Mouse (Mus musculus): ENCODE data around the gene Spryd4. TPM values are rescaled to one million over a fixed set of nuclear protein-coding genes. Genes with fewer than 3 reads are reported as not detected.
"Not testable (repeated sequence)": the region's sequence is repeated elsewhere in the genome, so short reads cannot be mapped to it uniquely, and the experiment has no call there.

Spryd4 gene
- polyA plus RNA-seq, 1 experiment, result not detected

DNA sequence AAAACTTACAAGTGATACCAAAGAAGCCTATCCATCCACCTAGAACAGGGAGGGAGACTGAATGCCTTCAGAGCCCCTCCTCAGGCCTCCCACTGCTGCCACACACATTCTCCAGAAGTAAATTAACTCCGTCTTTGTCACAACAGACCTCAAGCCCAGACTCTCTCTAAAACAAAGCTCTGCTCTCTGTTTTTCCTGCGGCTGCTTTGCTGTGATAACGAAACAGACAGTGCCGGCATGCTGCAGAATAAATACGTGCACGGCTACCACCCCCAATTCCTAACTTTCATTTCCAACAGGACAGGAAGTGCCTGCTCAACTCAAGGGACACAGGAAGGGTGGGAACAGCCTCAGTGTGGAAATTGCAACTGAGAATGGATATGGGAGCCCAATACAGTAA, 31.6 kb downstream of the Spryd4 start, which contains the start of gene Rbms2:
TSS of gene Rbms2 (minus strand) at position 309 of the 400 bp plus-strand sequence.
- 11% methylated on average over 6 of the region's 6 CpGs for WGBS
- no peak within 1 kb of the TSS for H3K27ac ChIP-seq (ENCODE audit: insufficient read depth, low read depth, low read length)
- no peaks in the 10 kb centered on the region for H3K4me1 ChIP-seq (ENCODE audit: control insufficient read depth, insufficient read depth, low read length)
- no peak within 1 kb of the TSS for H3K4me3 ChIP-seq (ENCODE audit: insufficient read depth, low read depth, low read length)
- no peak for TF ChIP-seq CTCF (IDR thresholded peaks at IDR 0.05; ENCODE audit: insufficient read depth, low read depth, low read length)
- TF ChIP-seq POLR2A (IDR thresholded peaks at IDR 0.05; ENCODE audit: insufficient read depth, low read depth, low read length), result no peak

DNA sequence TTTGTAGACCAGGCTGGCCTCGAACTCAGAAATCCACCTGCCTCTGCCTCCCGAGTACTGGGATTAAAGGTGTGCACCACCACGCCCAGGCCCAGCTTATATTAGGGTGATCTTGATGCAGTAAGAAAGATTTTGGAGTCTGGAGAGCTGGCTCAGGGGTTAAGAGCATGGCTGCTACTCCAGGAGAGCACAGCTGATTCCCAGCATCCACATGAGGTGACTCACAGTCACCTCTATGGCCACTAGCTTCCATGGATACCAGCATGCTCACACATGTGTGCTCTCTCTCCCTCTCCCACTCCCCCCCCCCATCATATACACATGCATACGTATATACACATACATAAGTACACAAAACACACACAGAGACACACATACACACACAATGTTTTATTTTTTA, 34.3 kb downstream of the Spryd4 start:
- Histone ChIP-seq H3K4me3 (ENCODE audit: insufficient read depth, low read depth, low read length) (no peak overlapping the region), H3K27ac (ENCODE audit: insufficient read depth, low read depth, low read length) (no peak overlapping the region), H3K4me1 (ENCODE audit: control insufficient read depth, insufficient read depth, low read length) (0 out of 2 replicates have a peak, but pooled peaks cover 2% of the 10 kb centered on the region)
- 87% methylated on average over 4 of the region's 4 CpGs for WGBS
- no peak for TF ChIP-seq CTCF (IDR thresholded peaks at IDR 0.05; ENCODE audit: insufficient read depth, low read depth, low read length)
- TF ChIP-seq POLR2A (IDR thresholded peaks at IDR 0.05; ENCODE audit: insufficient read depth, low read depth, low read length), result no peak

DNA sequence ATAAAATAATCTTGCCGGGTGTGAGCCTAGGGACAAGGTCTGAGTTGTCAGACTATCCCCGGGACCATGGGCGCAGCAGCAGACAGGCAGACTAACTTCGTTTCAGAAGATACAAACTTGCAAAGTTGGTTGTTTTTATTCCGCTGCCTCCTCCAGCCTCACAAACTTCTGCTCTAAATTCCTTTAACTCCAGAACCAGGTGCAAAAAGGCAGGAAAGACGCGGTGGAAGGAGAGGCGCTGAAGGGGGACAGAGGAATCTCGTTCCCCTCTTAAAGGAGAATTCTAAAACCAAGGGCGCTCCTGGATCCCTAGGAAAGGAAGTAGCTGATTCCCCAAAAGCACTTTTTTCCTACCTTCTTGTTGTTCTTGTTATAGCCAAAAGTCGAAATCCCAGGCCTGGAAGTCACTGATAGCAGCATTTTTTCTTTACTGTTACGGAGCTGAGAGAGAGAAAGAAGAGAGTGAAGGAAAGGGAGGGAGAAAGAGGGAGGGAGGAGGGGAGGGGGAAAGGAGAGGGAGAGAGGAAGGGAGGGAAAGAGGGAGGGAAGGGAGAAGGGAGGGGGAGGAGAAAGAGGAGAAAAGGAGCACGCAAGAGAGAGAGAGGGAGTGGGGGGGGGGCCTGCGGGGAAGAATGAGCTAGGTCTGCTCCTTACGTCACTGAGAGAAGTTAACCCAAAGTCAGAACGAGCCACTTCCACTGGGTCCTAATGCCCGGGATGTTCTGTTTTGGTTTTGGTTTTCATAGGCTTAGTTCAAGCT, 35.4 kb downstream of the Spryd4 start:
- Histone ChIP-seq H3K4me3 (ENCODE audit: insufficient read depth, low read depth, low read length) (peak overlapping the region; percentile 52), H3K27ac (ENCODE audit: insufficient read depth, low read depth, low read length) (peak overlapping the region; percentile 75), H3K4me1 (ENCODE audit: control insufficient read depth, insufficient read depth, low read length) (0 out of 2 replicates have a peak, but pooled peaks cover 2% of the 10 kb centered on the region)
- WGBS, result under 1% methylated on average over 17 of the region's 17 CpGs
- no peak for TF ChIP-seq POLR2A (IDR thresholded peaks at IDR 0.05; ENCODE audit: insufficient read depth, low read depth, low read length)
- no peak for TF ChIP-seq CTCF (IDR thresholded peaks at IDR 0.05; ENCODE audit: insufficient read depth, low read depth, low read length)

DNA sequence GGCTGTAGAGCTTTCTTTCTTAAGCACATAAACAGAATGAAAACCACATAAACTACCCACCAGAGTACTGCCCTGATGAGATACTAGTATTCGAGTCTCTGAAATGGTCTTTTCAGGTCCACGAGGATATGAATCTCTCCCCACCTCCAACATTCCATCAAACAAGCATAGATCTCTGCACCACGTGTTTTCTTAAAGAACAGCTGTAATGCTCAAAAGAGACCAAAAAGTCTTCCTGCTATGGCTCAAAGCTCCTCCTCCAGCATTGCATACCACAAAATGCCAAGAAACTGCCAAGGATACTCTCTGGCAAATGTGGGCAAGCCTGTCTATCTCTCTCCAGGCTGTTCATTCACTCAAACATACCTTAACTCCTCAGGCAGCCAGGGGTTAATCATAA, 36.3 kb downstream of the Spryd4 start:
- WGBS, result 14% methylated on average over 3 of the region's 3 CpGs
- Histone ChIP-seq H3K4me1 (ENCODE audit: control insufficient read depth, insufficient read depth, low read length) (0 out of 2 replicates have a peak, but pooled peaks cover 2% of the 10 kb centered on the region), H3K4me3 (ENCODE audit: insufficient read depth, low read depth, low read length) (no peak overlapping the region), H3K27ac (ENCODE audit: insufficient read depth, low read depth, low read length) (no peak overlapping the region)
- TF ChIP-seq POLR2A (IDR thresholded peaks at IDR 0.05; ENCODE audit: insufficient read depth, low read depth, low read length), result no peak
- TF ChIP-seq CTCF (IDR thresholded peaks at IDR 0.05; ENCODE audit: insufficient read depth, low read depth, low read length), result no peak

DNA sequence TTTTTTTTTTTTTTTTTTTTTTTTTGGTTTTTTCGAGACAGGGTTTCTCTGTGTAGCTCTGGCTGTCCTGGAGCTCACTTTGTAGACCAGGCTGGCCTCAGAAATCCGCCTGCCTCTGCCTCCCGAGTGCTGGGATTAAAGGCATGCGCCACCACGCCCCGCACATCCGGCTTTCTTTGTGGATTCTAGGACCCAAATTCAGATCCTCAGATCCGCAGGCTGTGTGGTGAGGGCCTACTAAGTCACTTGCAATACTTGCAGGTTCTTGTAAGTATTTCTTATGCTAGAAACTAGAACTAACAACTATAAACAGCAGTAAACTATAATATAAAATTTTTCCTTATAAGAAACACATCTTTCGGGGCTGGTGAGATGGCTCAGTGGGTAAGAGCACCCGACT, 40.3 kb downstream of the Spryd4 start:
- WGBS, result 93% methylated on average over 10 of the region's 10 CpGs
- H3K27ac ChIP-seq (ENCODE audit: insufficient read depth, low read depth, low read length); H3K4me3 ChIP-seq (ENCODE audit: insufficient read depth, low read depth, low read length); H3K4me1 ChIP-seq (ENCODE audit: control insufficient read depth, insufficient read depth, low read length): not testable (repeated sequence)

DNA sequence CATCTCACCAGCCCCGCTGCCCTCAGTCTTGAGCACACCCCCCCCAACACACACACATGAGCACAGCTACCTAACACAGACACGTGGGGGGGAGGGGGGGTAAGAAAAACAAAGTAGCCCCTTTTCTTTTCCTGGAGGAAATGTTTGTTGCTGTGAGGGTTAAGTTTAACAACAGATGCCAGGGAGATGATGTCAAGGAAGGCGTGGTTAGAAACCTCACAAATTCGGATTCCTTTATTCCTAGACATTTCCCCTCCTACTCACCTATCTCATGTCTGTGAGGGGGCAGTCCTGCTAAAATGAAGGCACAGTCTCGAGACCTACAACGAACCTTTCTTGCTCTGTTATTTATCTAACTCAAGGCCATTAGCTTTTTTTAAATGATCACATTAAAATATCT, 44.5 kb downstream of the Spryd4 start:
- TF ChIP-seq POLR2A (IDR thresholded peaks at IDR 0.05; ENCODE audit: insufficient read depth, low read depth, low read length), result no peak
- no peak for TF ChIP-seq CTCF (IDR thresholded peaks at IDR 0.05; ENCODE audit: insufficient read depth, low read depth, low read length)
- Histone ChIP-seq H3K27ac (ENCODE audit: insufficient read depth, low read depth, low read length) (no peak overlapping the region), H3K4me1 (ENCODE audit: control insufficient read depth, insufficient read depth, low read length) (peaks cover 2% of the 10 kb centered on the region; the same call in 1 of the 2 replicates), H3K4me3 (ENCODE audit: insufficient read depth, low read depth, low read length) (no peak overlapping the region)
- WGBS, result 32% methylated on average over 6 of the region's 6 CpGs

DNA sequence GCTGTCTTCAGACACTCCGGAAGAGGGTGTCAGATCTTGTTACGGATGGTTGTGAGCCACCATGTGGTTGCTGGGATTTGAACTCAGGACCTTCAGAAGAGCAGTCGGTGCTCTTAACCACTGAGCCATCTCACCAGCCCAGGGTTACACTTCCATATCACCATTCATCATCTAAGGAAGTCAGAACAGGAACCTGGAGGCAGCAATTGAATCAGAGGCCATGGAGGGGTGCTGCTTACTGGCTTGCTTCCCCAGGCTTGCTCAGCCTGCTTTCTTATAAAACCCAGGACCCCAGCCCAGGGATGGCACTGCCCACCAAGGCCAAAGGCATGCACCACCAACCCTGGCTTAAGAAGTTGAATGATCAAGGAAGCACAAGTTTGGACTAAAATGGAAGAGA, 45.9 kb downstream of the Spryd4 start:
- WGBS, result 91% methylated on average over 3 of the region's 3 CpGs

More for the DNA sequence above, 45.9 kb downstream of the Spryd4 start:
- not testable (repeated sequence) for H3K4me1 ChIP-seq (ENCODE audit: control insufficient read depth, insufficient read depth, low read length); H3K27ac ChIP-seq (ENCODE audit: insufficient read depth, low read depth, low read length); H3K4me3 ChIP-seq (ENCODE audit: insufficient read depth, low read depth, low read length)

Other genes starting within 250 kb of the Spryd4 start
- not detected in 2 replicates for gene Hsd17b6, start 204.2 kb downstream of the Spryd4 start, polyA plus RNA-seq (2012; ENCODE audit: insufficient read depth, insufficient read length, low replicate concordance, missing spikeins)
- not detected in 2 replicates for gene Prim1, start 196.6 kb downstream of the Spryd4 start, polyA plus RNA-seq (2012; ENCODE audit: insufficient read depth, insufficient read length, low replicate concordance, missing spikeins)
- not detected in 2 replicates for gene Naca, start 176.2 kb downstream of the Spryd4 start, polyA plus RNA-seq (2012; ENCODE audit: insufficient read depth, insufficient read length, low replicate concordance, missing spikeins)
- gene Ptges3, start 152.9 kb downstream of the Spryd4 start, polyA plus RNA-seq (2012; ENCODE audit: insufficient read depth, insufficient read length, low replicate concordance, missing spikeins), result not detected in 2 replicates
- gene Atp5b, start 128.5 kb downstream of the Spryd4 start, polyA plus RNA-seq (2012; ENCODE audit: insufficient read depth, insufficient read length, low replicate concordance, missing spikeins), result 323 and 1,263 TPM in 2 replicates
- 53.8 and 199 TPM in 2 replicates for gene Baz2a, start 120.2 kb downstream of the Spryd4 start, polyA plus RNA-seq (2012; ENCODE audit: insufficient read depth, insufficient read length, low replicate concordance, missing spikeins)
- not detected in 2 replicates for gene Rbms2, start 31.5 kb downstream of the Spryd4 start, polyA plus RNA-seq (2012; ENCODE audit: insufficient read depth, insufficient read length, low replicate concordance, missing spikeins)
- not detected in 2 replicates for gene Gls2, start 17.4 kb downstream of the Spryd4 start, polyA plus RNA-seq (2012; ENCODE audit: insufficient read depth, insufficient read length, low replicate concordance, missing spikeins)
- gene Mip, start 14.0 kb upstream of the Spryd4 start, polyA plus RNA-seq (2012; ENCODE audit: insufficient read depth, insufficient read length, low replicate concordance, missing spikeins), result not detected in 2 replicates
- gene Timeless, start 20.3 kb upstream of the Spryd4 start, polyA plus RNA-seq (2012; ENCODE audit: insufficient read depth, insufficient read length, low replicate concordance, missing spikeins), result not detected in 2 replicates
- gene Apon, start 42.3 kb upstream of the Spryd4 start, polyA plus RNA-seq (2012; ENCODE audit: insufficient read depth, insufficient read length, low replicate concordance, missing spikeins), result not detected in 2 replicates
- gene Apof, start 56.9 kb upstream of the Spryd4 start, polyA plus RNA-seq (2012; ENCODE audit: insufficient read depth, insufficient read length, low replicate concordance, missing spikeins), result not detected in 2 replicates
- not detected in 2 replicates for gene Stat2, start 58.8 kb upstream of the Spryd4 start, polyA plus RNA-seq (2012; ENCODE audit: insufficient read depth, insufficient read length, low replicate concordance, missing spikeins)
- not detected in 2 replicates for gene Il23a, start 86.9 kb upstream of the Spryd4 start, polyA plus RNA-seq (2012; ENCODE audit: insufficient read depth, insufficient read length, low replicate concordance, missing spikeins)
- gene Pan2, start 91.5 kb upstream of the Spryd4 start, polyA plus RNA-seq (2012; ENCODE audit: insufficient read depth, insufficient read length, low replicate concordance, missing spikeins), result not detected in 2 replicates
- not detected in 2 replicates for gene Cnpy2, start 110.7 kb upstream of the Spryd4 start, polyA plus RNA-seq (2012; ENCODE audit: insufficient read depth, insufficient read length, low replicate concordance, missing spikeins)
- gene Cs, start 125.9 kb upstream of the Spryd4 start, polyA plus RNA-seq (2012; ENCODE audit: insufficient read depth, insufficient read length, low replicate concordance, missing spikeins), result 262 TPM in 1 of 2 replicates, not detected in the other
- not detected in 2 replicates for gene Coq10a, start 157.2 kb upstream of the Spryd4 start, polyA plus RNA-seq (2012; ENCODE audit: insufficient read depth, insufficient read length, low replicate concordance, missing spikeins)
- gene Ankrd52, start 165.3 kb upstream of the Spryd4 start, polyA plus RNA-seq (2012; ENCODE audit: insufficient read depth, insufficient read length, low replicate concordance, missing spikeins), result not detected in 2 replicates
- gene Slc39a5, start 189.4 kb upstream of the Spryd4 start, polyA plus RNA-seq (2012; ENCODE audit: insufficient read depth, insufficient read length, low replicate concordance, missing spikeins), result not detected in 2 replicates
- not detected in 2 replicates for gene Nabp2, start 199.7 kb upstream of the Spryd4 start, polyA plus RNA-seq (2012; ENCODE audit: insufficient read depth, insufficient read length, low replicate concordance, missing spikeins)
- gene Rnf41, start 199.8 kb upstream of the Spryd4 start, polyA plus RNA-seq (2012; ENCODE audit: insufficient read depth, insufficient read length, low replicate concordance, missing spikeins), result 155 TPM in 1 of 2 replicates, not detected in the other
- gene Smarcc2, start 247.4 kb upstream of the Spryd4 start, polyA plus RNA-seq (2012; ENCODE audit: insufficient read depth, insufficient read length, low replicate concordance, missing spikeins), result 236 and 251 TPM in 2 replicates